Mouse (Mus musculus) frontal cortex, postnatal 10 days (tissue): ENCODE measurements around the gene Rarb.

Experiments used
- DNase-seq, 2 experiments: peaks; one replicate each; pipeline ENCODE4 v3.0.0; 2022; ENCODE audit warnings: low spot score in 2 of 2, mixed read lengths in 1 of 2

Gene Rarb

DNA sequence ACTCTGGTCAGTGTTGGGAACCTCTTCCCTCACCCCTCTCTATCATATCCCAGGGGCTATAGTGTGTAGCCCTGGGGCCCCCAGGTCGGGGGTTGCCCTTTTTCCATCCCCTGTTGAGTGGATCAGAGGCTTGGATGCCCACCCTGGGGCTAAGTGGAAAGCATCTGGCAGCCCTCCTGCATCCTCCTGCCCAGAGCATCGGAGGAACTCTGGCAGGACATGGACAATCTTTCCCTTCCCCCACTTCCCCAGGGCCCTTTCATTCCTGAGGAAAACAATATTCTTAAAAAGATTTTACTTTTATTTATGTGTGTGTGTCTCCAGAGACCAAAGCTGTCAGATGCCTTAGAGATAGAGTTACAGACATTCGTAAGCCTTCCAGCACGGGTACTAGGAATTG lies 281.5 kb downstream of the Rarb start:
- no peak for DNase-seq

DNA sequence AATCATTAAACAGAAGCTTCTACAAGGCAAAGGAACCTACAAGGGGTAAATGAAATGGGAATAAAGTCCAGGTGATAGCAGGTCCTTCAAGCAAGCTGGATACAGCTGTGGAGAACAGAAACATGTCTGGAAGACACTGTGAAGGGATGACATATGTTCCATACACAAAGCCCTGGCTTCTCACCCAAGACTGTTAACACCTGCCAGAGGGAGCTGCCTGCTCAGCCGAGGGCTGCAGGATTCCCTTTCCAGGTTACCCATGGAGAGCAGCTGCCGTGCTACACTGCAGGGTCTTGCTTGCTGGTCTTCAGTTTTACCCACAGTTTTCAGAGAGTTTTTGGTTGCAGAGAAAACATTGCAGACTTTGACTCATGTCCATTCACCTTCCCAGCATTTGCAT lies 290.3 kb downstream of the Rarb start:
- no peak for DNase-seq

- DNase-seq = no peak
Measured at GRCm38 (mm10) chr14:16526120-16526519, 292.8 kb downstream of the Rarb start.

DNA sequence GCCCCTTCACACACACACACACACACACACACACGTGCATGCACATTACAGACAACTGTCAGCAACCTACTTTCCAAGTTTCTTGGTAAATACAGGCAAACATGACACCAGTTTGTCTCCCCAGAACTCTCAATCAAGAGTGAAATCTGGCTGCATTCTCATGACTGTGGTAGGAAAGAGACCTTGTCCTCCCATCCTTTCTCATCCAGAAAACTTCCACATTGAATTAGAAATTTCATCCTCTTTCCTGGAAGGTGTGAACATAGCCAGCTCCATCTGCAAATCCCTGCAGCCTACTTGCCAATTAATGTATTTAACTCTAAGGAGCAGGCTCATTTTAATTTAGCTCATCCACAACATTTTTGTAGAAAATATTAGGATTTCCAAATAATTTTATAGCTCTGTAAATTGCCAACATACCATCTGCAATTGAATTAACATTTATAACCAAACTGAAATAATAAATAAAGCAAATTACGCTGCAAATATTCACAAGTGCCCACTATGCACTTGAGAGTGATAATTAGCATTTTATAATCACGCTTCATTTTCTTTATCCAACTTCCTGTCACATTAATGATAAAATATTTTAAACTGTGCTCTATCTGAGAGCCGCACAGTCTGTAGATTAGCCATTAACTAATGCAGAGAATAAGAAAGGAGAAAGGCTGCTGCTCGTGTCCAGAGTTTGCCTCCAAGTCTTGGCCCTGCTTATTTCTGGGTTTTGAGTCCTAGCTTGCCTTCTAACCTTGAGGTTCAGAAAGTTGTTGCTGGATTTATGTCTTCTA lies 293.6 kb downstream of the Rarb start:
- no peak for DNase-seq

DNA sequence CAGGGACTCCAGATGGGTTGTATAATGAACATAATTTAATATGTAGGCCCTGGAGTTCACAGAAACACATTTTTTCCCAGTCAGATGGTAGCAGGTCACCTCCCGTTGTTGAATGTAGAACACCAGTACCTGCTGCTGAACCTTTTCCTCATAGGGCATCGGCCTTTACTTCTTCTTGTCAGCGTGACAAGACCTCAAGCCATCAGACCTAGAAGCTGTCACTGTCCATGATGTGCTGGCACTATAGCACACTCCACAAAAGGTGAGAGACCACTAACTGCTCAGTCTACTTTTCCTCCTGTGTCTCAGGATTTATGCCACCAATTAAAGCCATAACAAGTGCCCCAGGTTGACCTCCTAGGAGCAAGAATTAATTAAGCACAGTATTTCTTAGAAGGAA lies 296.1 kb downstream of the Rarb start:
- no peak for DNase-seq

DNA sequence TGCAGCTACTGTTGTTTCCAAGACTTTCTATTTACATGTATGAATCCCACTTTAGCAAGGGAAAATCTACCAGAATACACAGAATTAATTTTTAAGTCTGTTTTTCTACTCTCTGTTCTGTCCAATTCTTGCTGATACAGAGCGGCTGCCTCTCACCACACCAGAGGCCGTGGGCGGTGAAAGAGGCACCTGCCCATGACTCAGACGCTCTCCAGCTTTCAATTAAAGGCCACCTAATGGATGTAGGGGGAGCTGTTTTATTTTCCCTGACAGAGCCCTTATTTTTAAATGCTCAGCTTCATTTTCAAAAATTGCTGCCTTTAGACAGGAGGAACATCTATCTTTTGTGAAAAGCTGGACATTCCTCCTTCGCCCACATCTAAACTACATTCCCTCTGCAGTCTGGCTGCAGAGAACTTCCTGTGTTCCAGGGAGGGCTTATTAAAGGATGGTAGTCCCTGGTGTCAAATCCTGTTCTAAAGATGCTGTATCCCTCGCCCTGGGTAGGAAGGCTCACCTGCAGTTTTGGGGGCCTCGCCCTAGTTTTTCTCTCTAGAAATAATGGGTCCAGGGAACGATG lies 299.3 kb downstream of the Rarb start:
- DNase-seq = no peak

DNA sequence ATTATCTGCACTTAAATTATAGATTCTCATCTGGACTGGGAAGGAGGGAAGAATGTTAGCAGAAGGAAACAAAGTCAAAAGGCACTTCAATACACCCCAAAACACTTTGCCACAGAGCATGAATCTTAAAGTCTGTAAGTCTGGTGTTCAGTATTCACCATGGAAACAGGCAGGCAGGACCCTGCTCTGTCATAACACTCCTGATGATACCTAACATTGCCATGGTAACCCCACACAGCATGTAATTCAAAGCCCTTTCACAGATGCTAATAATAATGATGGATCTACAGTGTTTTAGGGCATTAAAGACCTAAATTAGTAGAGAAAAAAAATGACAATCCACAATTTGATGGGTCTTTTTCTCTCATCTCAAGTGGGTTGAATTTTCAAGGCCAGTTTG lies 301.0 kb downstream of the Rarb start:
- DNase-seq = no peak

DNA sequence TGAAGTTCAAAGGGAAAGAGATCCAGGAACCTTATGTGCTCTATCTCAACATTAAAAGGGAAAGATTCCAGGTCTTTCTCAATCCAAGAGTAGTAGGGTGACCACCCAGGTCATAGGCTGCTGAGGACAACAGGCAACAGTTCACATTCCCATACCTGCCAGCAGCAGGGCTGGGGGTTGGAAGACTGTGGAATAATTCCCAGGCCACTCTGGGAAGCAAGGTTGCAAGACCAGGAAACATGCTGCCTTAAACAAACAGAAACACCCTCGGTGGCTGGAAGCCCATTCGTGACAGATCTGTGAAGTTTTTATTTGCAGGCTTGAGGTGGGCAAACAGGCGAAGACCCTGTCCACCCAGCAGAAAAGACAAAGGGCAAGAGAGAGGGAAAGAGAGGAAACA lies 303.2 kb downstream of the Rarb start:
- DNase-seq = no peak

GRCm38 (mm10) chr14:16510574-16510973 lies 308.4 kb downstream of the Rarb start:
- no peak for DNase-seq

DNA sequence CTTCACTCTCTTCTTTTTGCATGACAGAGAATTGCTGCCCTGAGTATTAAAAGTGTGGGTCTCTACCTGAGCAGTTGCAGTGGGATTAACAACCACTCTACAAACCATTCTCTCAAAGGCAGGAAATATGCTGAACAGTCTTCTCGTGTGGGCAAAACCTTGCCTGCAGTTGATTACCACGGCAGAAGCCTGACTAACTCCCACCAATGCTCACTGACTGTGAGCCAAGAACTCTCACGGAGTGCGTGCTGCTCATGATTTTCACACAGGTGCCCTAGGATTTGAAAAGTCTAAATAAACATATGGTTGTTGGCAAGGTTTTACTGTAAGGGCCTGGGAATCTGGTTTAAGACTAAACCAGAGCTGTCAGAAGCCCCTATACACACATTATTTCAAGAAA lies 309.1 kb downstream of the Rarb start:
- DNase-seq = no peak

DNA sequence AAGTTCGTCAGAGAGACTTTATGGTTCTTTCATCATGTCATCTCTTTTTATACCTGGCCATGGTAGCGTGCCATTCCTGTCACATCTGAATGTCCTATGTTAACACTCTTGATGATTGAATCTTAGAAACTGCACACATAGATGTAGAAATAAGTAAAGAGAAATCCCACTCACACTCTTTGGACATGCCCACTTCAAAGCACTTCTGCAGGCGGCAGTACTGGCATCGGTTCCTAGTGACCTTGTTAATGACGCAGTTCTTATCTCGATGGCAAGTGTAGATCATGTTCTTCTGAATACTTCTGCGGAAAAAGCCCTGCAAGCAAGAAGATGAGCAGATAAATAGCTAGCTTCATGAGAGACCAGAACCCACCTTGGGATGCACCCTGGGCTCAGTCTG lies 310.2 kb downstream of the Rarb start:
- DNase-seq = no peak

- no peak for DNase-seq
Measured at GRCm38 (mm10) chr14:16497226-16497661, 321.7 kb downstream of the Rarb start.

- DNase-seq = no peak
Measured at GRCm38 (mm10) chr14:16483656-16484380, 335.1 kb downstream of the Rarb start.

- no peak for DNase-seq
Measured at GRCm38 (mm10) chr14:16480621-16481020, 338.3 kb downstream of the Rarb start.

GRCm38 (mm10) chr14:16479521-16479920 lies 339.4 kb downstream of the Rarb start:
- no peak for DNase-seq

- no peak for DNase-seq
Measured at GRCm38 (mm10) chr14:16478606-16479323, 340.2 kb downstream of the Rarb start.

- no peak for DNase-seq
Measured at GRCm38 (mm10) chr14:16448269-16448987, 370.5 kb downstream of the Rarb start.

DNA sequence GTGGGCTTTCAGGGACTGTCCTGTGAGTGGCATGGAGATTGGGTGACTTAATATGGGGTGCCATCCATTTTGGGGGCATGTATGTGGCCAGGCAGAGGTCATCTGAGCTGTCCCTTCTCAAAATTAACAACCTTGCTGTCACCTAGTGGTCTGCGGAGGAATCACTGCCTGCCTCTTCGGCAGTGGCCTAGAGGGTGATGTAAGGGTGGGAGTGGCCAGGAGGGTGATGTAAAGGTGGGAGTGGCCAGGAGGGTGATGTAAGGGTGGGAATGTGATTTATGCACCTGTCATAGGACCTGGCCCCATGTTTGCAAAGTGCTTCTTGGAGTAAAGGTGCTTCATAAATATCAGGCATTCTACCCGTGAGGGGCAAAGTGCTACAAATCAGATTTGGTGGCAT lies 371.4 kb downstream of the Rarb start:
- no peak for DNase-seq

DNA sequence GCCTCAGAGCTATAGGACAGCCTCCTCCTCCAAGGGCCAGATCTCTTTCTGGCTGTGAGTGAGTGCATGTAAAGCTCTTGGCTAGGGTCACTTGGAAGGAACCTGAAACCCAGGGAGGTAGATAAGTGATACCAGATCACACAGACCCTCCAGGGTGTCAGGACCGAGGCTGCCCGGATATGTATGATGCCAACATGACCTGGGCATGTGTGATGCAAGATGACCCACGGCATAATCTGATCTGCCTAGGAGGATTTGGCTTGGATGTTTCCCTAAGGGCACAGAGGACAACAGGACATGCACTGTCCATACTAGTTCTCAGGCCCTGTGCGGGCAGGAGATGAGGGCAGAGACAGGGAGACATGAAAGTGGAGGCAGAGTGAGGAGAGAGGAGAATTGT lies 374.1 kb downstream of the Rarb start:
- DNase-seq = no peak

DNA sequence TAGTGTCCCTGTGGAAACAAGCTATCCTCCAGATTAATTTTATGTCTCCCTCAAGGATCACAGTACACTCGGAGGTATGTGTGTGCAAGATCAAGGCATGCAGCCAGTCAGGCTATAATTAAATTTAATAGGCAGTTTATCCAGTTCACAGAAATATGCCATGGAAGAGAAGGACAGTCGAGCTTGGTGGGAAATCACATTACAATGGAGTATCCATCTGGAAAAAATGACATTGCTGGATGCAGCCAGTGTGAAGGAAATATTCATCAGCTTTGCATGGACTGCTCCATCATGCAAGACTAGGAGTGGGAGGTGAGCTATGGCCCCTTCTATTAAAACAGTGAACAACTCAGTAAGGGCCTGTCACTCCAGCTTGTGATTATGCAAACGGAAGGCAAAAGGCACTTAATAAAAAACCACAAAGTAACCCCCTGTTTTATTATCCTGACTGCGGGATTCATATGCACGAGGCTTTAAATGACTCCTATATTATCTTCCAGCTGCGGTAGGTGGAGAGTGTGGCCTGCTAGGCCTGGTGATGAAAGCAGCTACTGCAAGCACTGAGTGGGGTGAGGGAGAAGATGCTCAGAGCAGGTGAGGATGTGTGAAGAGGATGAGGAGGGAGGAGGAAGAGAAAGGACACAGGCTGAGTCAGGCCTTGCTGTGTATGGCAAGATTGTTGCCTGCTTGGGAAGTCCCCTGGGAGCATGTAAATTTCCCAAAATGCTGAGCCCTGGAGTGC lies 379.4 kb downstream of the Rarb start:
- DNase-seq = no peak

- DNase-seq = no peak
Measured at GRCm38 (mm10) chr14:16437386-16437785, 381.6 kb downstream of the Rarb start.
